Mouse (Mus musculus): Measurements from ENCODE around the gene Fbln2.

DNA sequence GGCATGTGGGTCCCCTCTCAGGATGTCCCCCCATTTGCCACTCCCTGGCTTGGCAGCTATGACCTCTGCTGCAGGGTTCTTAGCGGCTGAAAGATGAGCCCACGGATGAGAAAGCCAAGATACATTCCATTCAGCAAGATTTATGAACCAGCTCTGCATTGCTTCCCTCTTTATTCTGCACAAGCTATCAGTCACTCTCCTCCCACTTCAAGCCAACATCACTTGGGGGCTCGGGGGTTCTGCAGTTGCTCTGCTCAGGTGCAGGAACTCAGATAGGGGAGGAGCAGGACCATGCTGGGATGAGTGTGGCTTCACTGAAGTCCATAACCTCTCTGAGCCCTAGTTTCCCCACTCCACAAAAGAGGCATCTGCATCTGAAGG, 48.7 kb downstream of the Fbln2 start:
- TF ChIP-seq CTCF (IDR thresholded peaks at IDR 0.05; ENCODE audit: low read depth) (no peak), EP300 (IDR thresholded peaks at IDR 0.05; ENCODE audit: low read depth) (no peak)

Data from heart, postnatal 0 days (tissue).